Mouse (Mus musculus): Measurements from ENCODE around the gene Pex1.

DNA sequence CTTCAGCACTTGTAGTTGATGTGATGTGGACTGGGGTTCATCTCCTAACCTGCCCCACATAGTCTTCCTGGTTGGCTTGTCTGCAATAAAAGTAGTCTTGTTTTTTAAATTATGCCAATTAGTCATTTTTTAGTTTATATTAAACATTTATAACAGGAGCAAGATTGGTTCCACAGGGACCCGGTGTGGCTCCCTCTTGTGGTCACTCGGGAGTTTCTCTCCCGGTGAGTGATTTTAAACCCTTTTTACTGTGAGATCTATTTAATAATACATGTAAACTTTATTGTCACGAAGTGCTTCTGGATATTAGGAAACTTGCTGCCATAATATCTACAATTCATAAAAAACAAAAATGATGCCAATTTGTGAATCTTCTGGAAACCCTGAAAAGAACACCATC is 38.1 kb downstream of the Pex1 start:
- TF ChIP-seq GATA1 (IDR thresholded peaks at IDR 0.05; ENCODE audit: low read length) (no peak), TAL1 (IDR thresholded peaks at IDR 0.05; ENCODE audit: low read length) (no peak)
